Mouse (Mus musculus) embryonic fibroblast, embryonic 13.5 days (primary cell): ENCODE results near the gene Cilp2.

Source experiments
- CTCF ChIP-seq: IDR thresholded peaks from 2 replicates; pipeline ENCODE4 v1.5.1; 2011; ENCODE audit warnings: mild to moderate bottlenecking, control low read depth, low read length, moderate library complexity, borderline replicate concordance; ENCODE audit not compliant: insufficient read depth
- POLR2A ChIP-seq: IDR thresholded peaks from 2 replicates; pipeline ENCODE4 v1.6.1; 2011; ENCODE audit warnings: low read depth, mild to moderate bottlenecking, control low read depth, low read length, moderate library complexity

DNA sequence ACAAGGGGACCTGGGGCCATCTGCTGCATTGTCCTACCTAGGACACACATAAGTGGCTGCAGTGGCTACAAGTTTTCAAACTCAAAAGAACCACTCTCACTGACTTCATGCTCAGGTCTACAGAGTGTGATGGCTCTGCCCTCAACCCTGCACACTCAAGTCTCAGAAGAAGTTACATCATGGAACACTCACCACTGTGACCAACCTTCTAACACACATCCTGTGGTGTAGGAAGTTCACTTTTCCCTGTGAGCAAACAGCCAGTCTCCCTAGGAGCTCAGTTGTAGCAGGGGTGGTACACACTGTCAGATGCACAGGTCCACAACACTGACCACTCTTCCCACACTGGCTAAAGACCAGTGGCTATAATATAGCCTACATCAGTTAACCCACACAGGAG, 31.0 kb upstream of the Cilp2 start:
- TF ChIP-seq CTCF (no peak), POLR2A (no peak)
